ENCODE assay signal across 28 mouse cellular contexts in the genomic region with DNA sequence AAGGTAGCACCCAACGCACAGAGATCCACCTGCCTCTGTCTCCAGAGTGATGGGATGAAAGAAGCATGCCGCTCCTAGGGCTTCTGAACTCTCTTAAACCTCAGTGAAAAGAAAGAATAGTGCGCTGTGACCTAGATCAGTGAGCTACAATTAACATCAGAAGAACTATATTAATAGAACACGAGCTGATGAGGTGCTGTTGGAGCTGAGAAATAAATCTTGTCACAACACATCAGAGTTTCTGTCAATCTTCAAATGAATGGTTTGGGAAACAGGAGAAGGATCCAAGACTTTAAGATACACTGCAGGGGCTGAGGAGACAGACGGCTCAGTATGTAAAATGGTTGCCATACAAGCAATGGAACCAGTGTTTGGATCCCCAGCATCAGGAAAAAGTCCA. TPM values are rescaled to one million over a fixed set of nuclear protein-coding genes. Genes with fewer than 3 reads are reported as not detected.
DNase-seq lines count a peak whose midpoint lies in the region; ATAC-seq and TF ChIP-seq lines count a peak whose summit lies in the region.
"Had no signal": no experiment of that assay in that cellular context is flagged by ENCODE, and none has a peak within 500 bp of the region (broad histone marks: within the 10 kb centered on the region; RNA-seq: fewer than 3 reads in every experiment).

No protein-coding gene starts in this region.

- intact Hi-C loops in gastrocnemius, adult 2 months (cut with DNase I): no loop called here

- 70% methylated on average over 5 of the region's 5 CpGs for WGBS in heart, embryonic 16.5 days
- 65% methylated on average over 5 of the region's 5 CpGs for WGBS in midbrain, embryonic 11.5 days
- 56% methylated on average over 5 of the region's 5 CpGs for WGBS in midbrain, embryonic 13.5 days

- H3K4me1 ChIP-seq in heart, embryonic 16.5 days (ENCODE audit: control insufficient read depth, insufficient read depth, low read length): peaks cover 33% of the 10 kb centered on the region
- peaks cover 10% of the 10 kb centered on the region; the same call in 1 of the 2 replicates for H3K4me1 ChIP-seq in midbrain, embryonic 11.5 days (ENCODE audit: control insufficient read depth, insufficient read depth, low read length)
- peaks cover 28% of the 10 kb centered on the region for H3K4me1 ChIP-seq in midbrain, embryonic 13.5 days (replicated peaks)

- no peak overlapping the region for H3K4me2 ChIP-seq in heart, embryonic 16.5 days (ENCODE audit: low read depth, low read length)
- H3K4me2 ChIP-seq in midbrain, embryonic 11.5 days: no peak overlapping the region
- H3K4me2 ChIP-seq in midbrain, embryonic 13.5 days (replicated peaks): no peak overlapping the region
- H3K4me2 ChIP-seq: heart, embryonic 13.5 days; hindbrain, embryonic 13.5 days; intestine, embryonic 15.5 days had no signal

- peak overlapping the region; percentile 31; the same call in 1 of the 2 replicates for H3K27ac ChIP-seq in gastrocnemius, adult 2 months
- peak overlapping the region; percentile 51; the same call in 1 of the 2 replicates for H3K27ac ChIP-seq in heart, embryonic 16.5 days (ENCODE audit: low read length)
- H3K27ac ChIP-seq in midbrain, embryonic 11.5 days (ENCODE audit: low read depth, low read length): no peak overlapping the region
- no peak overlapping the region for H3K27ac ChIP-seq in midbrain, embryonic 13.5 days
- H3K27ac ChIP-seq: heart, embryonic 10.5 days; heart, embryonic 13.5 days; hindbrain, embryonic 10.5 days; hindbrain, embryonic 13.5 days; intestine, embryonic 15.5 days had no signal

- DNase-seq in gastrocnemius, adult 2 months: no peak
- DNase-seq in gastrocnemius, postnatal 4 days (ENCODE audit: low spot score in 2 of 2): no peak
- DNase-seq in heart, postnatal 4 days: no peak
- peak; percentile 81 for DNase-seq in midbrain, embryonic 11.5 days (ENCODE audit: low spot score, missing footprints)
- peak; percentile 81 for DNase-seq in retina, postnatal 1 day
- DNase-seq in lung, postnatal 14 days: no peak
- DNase-seq: adrenal gland, postnatal 10 days; adrenal gland, postnatal 36 days; cerebellum, adult 18-20 months; cerebellum, adult 9-10 months; cerebellum, postnatal 14 days; gastrocnemius, postnatal 25 days; kidney, adult 18-20 months had no signal

- no peaks in the 10 kb centered on the region for H3K27me3 ChIP-seq in heart, embryonic 16.5 days (ENCODE audit: control insufficient read depth, insufficient read depth, low read length)
- H3K27me3 ChIP-seq in midbrain, embryonic 11.5 days (ENCODE audit: control insufficient read depth, insufficient read depth, low read length): no peaks in the 10 kb centered on the region
- no peaks in the 10 kb centered on the region for H3K27me3 ChIP-seq in midbrain, embryonic 13.5 days
- H3K27me3 ChIP-seq: heart, embryonic 13.5 days; hindbrain, embryonic 13.5 days; intestine, embryonic 15.5 days had no signal

- peaks cover 16% of the 10 kb centered on the region for H3K36me3 ChIP-seq in heart, embryonic 16.5 days (ENCODE audit: control insufficient read depth, insufficient read depth)
- no peaks in the 10 kb centered on the region for H3K36me3 ChIP-seq in midbrain, embryonic 11.5 days (ENCODE audit: control insufficient read depth, insufficient read depth, low read length)
- H3K36me3 ChIP-seq in midbrain, embryonic 13.5 days: peaks cover 8% of the 10 kb centered on the region
- H3K36me3 ChIP-seq: intestine, embryonic 15.5 days had no signal

- no peak overlapping the region for H3K9ac ChIP-seq in heart, embryonic 16.5 days (ENCODE audit: low read length)
- no peak overlapping the region for H3K9ac ChIP-seq in midbrain, embryonic 11.5 days (ENCODE audit: low read length)
- no peak overlapping the region for H3K9ac ChIP-seq in midbrain, embryonic 13.5 days (replicated peaks)
- H3K9ac ChIP-seq: heart, embryonic 13.5 days; hindbrain, embryonic 13.5 days; intestine, embryonic 15.5 days had no signal

- no peak for ATAC-seq in heart, embryonic 16.5 days (replicated peaks; ENCODE audit: extremely low read depth, insufficient read depth, low FRiP score)
- no peak for ATAC-seq in midbrain, embryonic 11.5 days (ENCODE audit: low FRiP score)
- no peak for ATAC-seq in midbrain, embryonic 13.5 days
- ATAC-seq: activated CD4-positive, CD25-positive, alpha-beta regulatory T cell, adult 4 months; CD4-positive, CD25-positive, alpha-beta regulatory T cell, adult 4 months; forebrain, embryonic 14.5 days; hindbrain, embryonic 16.5 days; intestine, embryonic 15.5 days had no signal

- H3K9me3 ChIP-seq in heart, embryonic 16.5 days (replicated peaks; ENCODE audit: control insufficient read depth, low read length): no peaks in the 10 kb centered on the region
- H3K9me3 ChIP-seq in midbrain, embryonic 11.5 days (ENCODE audit: control insufficient read depth, low read length): no peaks in the 10 kb centered on the region
- H3K9me3 ChIP-seq in midbrain, embryonic 13.5 days: no peaks in the 10 kb centered on the region
- H3K9me3 ChIP-seq: heart, embryonic 10.5 days; heart, embryonic 13.5 days; hindbrain, embryonic 10.5 days; hindbrain, embryonic 13.5 days; intestine, embryonic 15.5 days had no signal

- no peak overlapping the region; the same call in 1 of the 2 replicates for H3K4me3 ChIP-seq in gastrocnemius, adult 2 months
- H3K4me3 ChIP-seq in heart, embryonic 16.5 days (ENCODE audit: low read length): no peak overlapping the region
- H3K4me3 ChIP-seq in midbrain, embryonic 11.5 days (ENCODE audit: low read depth, low read length): no peak overlapping the region
- no peak overlapping the region for H3K4me3 ChIP-seq in midbrain, embryonic 13.5 days (replicated peaks)
- H3K4me3 ChIP-seq: heart, embryonic 10.5 days; heart, embryonic 13.5 days; hindbrain, embryonic 10.5 days; hindbrain, embryonic 13.5 days; intestine, embryonic 15.5 days had no signal

- no peak for TF ChIP-seq CTCF in gastrocnemius, adult 2 months (IDR thresholded peaks at IDR 0.05)

RNA-seq across cellular contexts. Expression of gene Irs1, which starts 19.0 kb away (rescaled TPM):
- 10 to 100 TPM; 73.9 to 90.0 TPM for total RNA-seq in gastrocnemius, adult 2 months (2021)
- 100 to 1,000 TPM in 1 of 2 experiments, 10 to 100 TPM in 1; 90.7 to 105 TPM for total RNA-seq in gastrocnemius, postnatal 4 days (2021)
- 8.2 and 9.4 TPM in 2 replicates for polyA plus RNA-seq in heart, embryonic 16.5 days (2015; fragmentation: Nextera tagmentation; extraction: Ambion mirVana)
- 10 to 100 TPM; 39.4 to 43.1 TPM for total RNA-seq in heart, postnatal 4 days (2021)
- polyA plus RNA-seq in midbrain, embryonic 11.5 days (2014; fragmentation: Nextera tagmentation; extraction: Ambion mirVana): 5.3 and 5.9 TPM in 2 replicates
- 6.6 and 7.9 TPM in 2 replicates for polyA plus RNA-seq in midbrain, embryonic 13.5 days (2015; fragmentation: Nextera tagmentation; extraction: Ambion mirVana)
- total RNA-seq: granulocyte monocyte progenitor cell, adult 5-6 weeks; MEL had no signal
- polyA plus RNA-seq: activated CD4-positive, CD25-positive, alpha-beta regulatory T cell, adult 4 months; CD4-positive, CD25-positive, alpha-beta regulatory T cell, adult 4 months had no signal

RNA-seq across cellular contexts. Expression of gene Gm9747, which starts 39.3 kb away (rescaled TPM):
- total RNA-seq in gastrocnemius, adult 2 months (2021): not detected
- not detected for total RNA-seq in gastrocnemius, postnatal 4 days (2021)
- polyA plus RNA-seq in heart, embryonic 16.5 days (2015; fragmentation: Nextera tagmentation; extraction: Ambion mirVana): 31.6 and 33.8 TPM in 2 replicates
- not detected for total RNA-seq in heart, postnatal 4 days (2021)
- polyA plus RNA-seq in midbrain, embryonic 11.5 days (2014; fragmentation: Nextera tagmentation; extraction: Ambion mirVana): 22.6 and 23.7 TPM in 2 replicates
- 20.9 and 21.0 TPM in 2 replicates for polyA plus RNA-seq in midbrain, embryonic 13.5 days (2015; fragmentation: Nextera tagmentation; extraction: Ambion mirVana)
- total RNA-seq: adrenal gland, postnatal 10 days; adrenal gland, postnatal 36 days; gastrocnemius, adult 8-10 months; gastrocnemius, postnatal 25 days; granulocyte monocyte progenitor cell, adult 5-6 weeks; heart, postnatal 25 days; MEL had no signal
- polyA plus RNA-seq: CD4-positive, CD25-positive, alpha-beta regulatory T cell, adult 4 months had no signal

RNA-seq across cellular contexts. Expression of gene Rhbdd1, which starts 44.0 kb away (rescaled TPM):
- 1 to 10 TPM; 8.4 to 8.5 TPM for total RNA-seq in gastrocnemius, adult 2 months (2021)
- total RNA-seq in gastrocnemius, postnatal 4 days (2021): 10 to 100 TPM; 10.6 to 10.9 TPM
- 8.9 and 10.3 TPM in 2 replicates for polyA plus RNA-seq in heart, embryonic 16.5 days (2015; fragmentation: Nextera tagmentation; extraction: Ambion mirVana)
- total RNA-seq in heart, postnatal 4 days (2021): 10 to 100 TPM; 11.6 to 11.8 TPM
- polyA plus RNA-seq in midbrain, embryonic 11.5 days (2014; fragmentation: Nextera tagmentation; extraction: Ambion mirVana): 7.2 and 7.7 TPM in 2 replicates
- 4.8 and 6.2 TPM in 2 replicates for polyA plus RNA-seq in midbrain, embryonic 13.5 days (2015; fragmentation: Nextera tagmentation; extraction: Ambion mirVana)

Comparison
In these comparisons a context has a peak if more than half of its experiments do, and no peak if none do; other contexts are left out.
1. DNase-seq: peak in midbrain, embryonic 11.5 days (single experiment) and retina, postnatal 1 day (single experiment); none in gastrocnemius, adult 2 months (single experiment), gastrocnemius, postnatal 4 days (0 of 2), heart, postnatal 4 days (single experiment) and lung, postnatal 14 days (single experiment).
2. H3K27ac ChIP-seq: peak in gastrocnemius, adult 2 months (single experiment) and heart, embryonic 16.5 days (single experiment); none in midbrain, embryonic 11.5 days (single experiment) and midbrain, embryonic 13.5 days (single experiment).